Mouse (Mus musculus) C2C12 (cell line): ENCODE measurements around the gene Ppp1r35. TPM values are rescaled to one million over a fixed set of nuclear protein-coding genes. Genes with fewer than 3 reads are reported as not detected.

Experiments
- H3K27me3 ChIP-seq: one replicate; pipeline ENCODE4 v1.6.1; 2011; ENCODE audit not compliant: control insufficient read depth, insufficient read depth, insufficient read length
- H3K36me3 ChIP-seq: one replicate; pipeline ENCODE4 v1.6.1; 2011; ENCODE audit not compliant: control insufficient read depth, insufficient read depth
- H3K4me3 ChIP-seq: one replicate; pipeline ENCODE4 v1.5.1; 2011; ENCODE audit warnings: mild to moderate bottlenecking, control low read depth; ENCODE audit not compliant: poor library complexity, insufficient read depth, severe bottlenecking
- H3K79me2 ChIP-seq: one replicate; pipeline ENCODE4 v1.6.1; 2011; ENCODE audit not compliant: control insufficient read depth, insufficient read depth
- H3K79me3 ChIP-seq: one replicate; pipeline ENCODE4 v1.6.1; 2011; ENCODE audit warnings: low read depth, control low read depth
- H3ac ChIP-seq: one replicate; pipeline ENCODE3; 2011; ENCODE audit warnings: low read depth; ENCODE audit not compliant: control insufficient read depth, insufficient read length
- CEBPB ChIP-seq: IDR thresholded peaks from one replicate; pipeline ENCODE4 v1.6.1; 2011; ENCODE audit warnings: low read depth, mild to moderate bottlenecking, control low read depth, moderate library complexity
- CTCF ChIP-seq: IDR thresholded peaks from one replicate; pipeline ENCODE4 v1.5.1; 2011; ENCODE audit not compliant: control insufficient read depth, insufficient read depth, insufficient read length
- FOSL1 ChIP-seq: IDR thresholded peaks from one replicate; pipeline ENCODE4 v1.8.0; 2011; ENCODE audit warnings: mild to moderate bottlenecking, low read length; ENCODE audit not compliant: poor library complexity, insufficient read depth, severe bottlenecking
- MAX ChIP-seq: IDR thresholded peaks from one replicate; pipeline ENCODE4 v1.6.1; 2011; ENCODE audit warnings: mild to moderate bottlenecking, control low read depth
- MYOD1 ChIP-seq: IDR thresholded peaks from one replicate; pipeline ENCODE4 v1.6.1; 2011; ENCODE audit warnings: low read depth; ENCODE audit not compliant: control insufficient read depth, insufficient read length
- MYOG ChIP-seq: IDR thresholded peaks from one replicate; pipeline ENCODE4 v1.6.1; 2011; ENCODE audit not compliant: control insufficient read depth, insufficient read length; ENCODE audit errors: extremely low read depth
- USF1 ChIP-seq: IDR thresholded peaks from one replicate; pipeline ENCODE4 v1.6.1; 2011; ENCODE audit warnings: low read depth, mild to moderate bottlenecking, control low read depth, moderate library complexity
- polyA plus RNA-seq: library from polyadenylated mRNA; unstranded; fragments of >200 nt; fragmentation: generic; extraction: Trizol; gene quantifications from one replicate; pipeline ENCODE4 v1.2.1, GENCODE M21; 2012; ENCODE audit warnings: missing spikeins

Ppp1r35 gene
- polyA plus RNA-seq, 1 experiment, result 42.7 TPM

- H3K79me3 ChIP-seq, result peaks cover 1% of the 10 kb centered on the region
- H3K79me2 ChIP-seq, result no peaks in the 10 kb centered on the region
- peaks cover 30% of the 10 kb centered on the region for H3K36me3 ChIP-seq
- no peaks in the 10 kb centered on the region for H3K27me3 ChIP-seq
- no peak overlapping the region for H3K4me3 ChIP-seq
- TF ChIP-seq MAX (no peak), CTCF (no peak), CEBPB (no peak), USF1 (no peak), FOSL1 (no peak), MYOG (no peak), MYOD1 (no peak)
- no peak overlapping the region for H3ac ChIP-seq
Observed at GRCm38 (mm10) chr5:137755425-137755824, 23.2 kb upstream of the Ppp1r35 start.

GRCm38 (mm10) chr5:137756106-137756505, 22.5 kb upstream of the Ppp1r35 start:
- Histone ChIP-seq H3K27me3 (no peaks in the 10 kb centered on the region), H3K4me3 (no peak overlapping the region), H3ac (no peak overlapping the region), H3K79me3 (no peaks in the 10 kb centered on the region), H3K36me3 (peaks cover 28% of the 10 kb centered on the region), H3K79me2 (no peaks in the 10 kb centered on the region)
- TF ChIP-seq CTCF, result no peak
- no peak for TF ChIP-seq USF1
- TF ChIP-seq MYOG, result no peak
- no peak for TF ChIP-seq MAX
- no peak for TF ChIP-seq CEBPB
- no peak for TF ChIP-seq FOSL1
- TF ChIP-seq MYOD1, result no peak

GRCm38 (mm10) chr5:137756882-137757661, 21.6 kb upstream of the Ppp1r35 start:
- H3K79me2 ChIP-seq, result no peaks in the 10 kb centered on the region
- no peak for TF ChIP-seq MYOD1
- TF ChIP-seq CTCF, result peak; percentile 84
- H3ac ChIP-seq, result no peak overlapping the region
- H3K27me3 ChIP-seq, result no peaks in the 10 kb centered on the region
- H3K79me3 ChIP-seq, result no peaks in the 10 kb centered on the region
- H3K36me3 ChIP-seq, result peaks cover 19% of the 10 kb centered on the region
- H3K4me3 ChIP-seq, result no peak overlapping the region

GRCm38 (mm10) chr5:137757887-137758286, 20.8 kb upstream of the Ppp1r35 start:
- Histone ChIP-seq H3K36me3 (peaks cover 11% of the 10 kb centered on the region), H3K27me3 (no peaks in the 10 kb centered on the region)
- TF ChIP-seq CEBPB (no peak), MYOG (no peak), FOSL1 (no peak), CTCF (no peak), USF1 (no peak), MYOD1 (no peak), MAX (no peak)

GRCm38 (mm10) chr5:137758921-137759534, 19.6 kb upstream of the Ppp1r35 start:
- Histone ChIP-seq H3K27me3 (no peaks in the 10 kb centered on the region), H3K79me2 (no peaks in the 10 kb centered on the region), H3ac (no peak overlapping the region), H3K79me3 (no peaks in the 10 kb centered on the region), H3K36me3 (peaks cover 10% of the 10 kb centered on the region), H3K4me3 (no peak overlapping the region)
- no peak for TF ChIP-seq FOSL1
- no peak for TF ChIP-seq CTCF
- no peak for TF ChIP-seq USF1
- no peak for TF ChIP-seq MYOG
- no peak for TF ChIP-seq CEBPB
- no peak for TF ChIP-seq MAX
- no peak for TF ChIP-seq MYOD1

More at GRCm38 (mm10) chr5:137757887-137758286, 20.8 kb upstream of the Ppp1r35 start:
- Histone ChIP-seq H3K79me3 (no peaks in the 10 kb centered on the region), H3K4me3 (no peak overlapping the region), H3K79me2 (no peaks in the 10 kb centered on the region), H3ac (no peak overlapping the region)

- no peaks in the 10 kb centered on the region for H3K27me3 ChIP-seq
- TF ChIP-seq CEBPB (no peak), MAX (peak; percentile 19), FOSL1 (no peak), CTCF (peak; percentile 54)
- peaks cover 10% of the 10 kb centered on the region for H3K36me3 ChIP-seq
- H3K79me3 ChIP-seq, result no peaks in the 10 kb centered on the region
- no peaks in the 10 kb centered on the region for H3K79me2 ChIP-seq
- no peak overlapping the region for H3K4me3 ChIP-seq
- no peak overlapping the region for H3ac ChIP-seq
Observed at GRCm38 (mm10) chr5:137759971-137760412, 18.7 kb upstream of the Ppp1r35 start.
